Mouse (Mus musculus) cerebellum, adult 8-10 months (tissue): ENCODE measurements around the gene Pes1.
"Not testable (repeated sequence)": the region's sequence is repeated elsewhere in the genome, so short reads cannot be mapped to it uniquely, and the experiment has no call there.

ENCODE experiments used
- DNase-seq: peaks from one replicate; pipeline ENCODE4 v3.0.0; 2022

Gene Pes1

GRCm38 (mm10) chr11:4012616-4013015, 48.8 kb downstream of the Pes1 start:
- no peak for DNase-seq

DNA sequence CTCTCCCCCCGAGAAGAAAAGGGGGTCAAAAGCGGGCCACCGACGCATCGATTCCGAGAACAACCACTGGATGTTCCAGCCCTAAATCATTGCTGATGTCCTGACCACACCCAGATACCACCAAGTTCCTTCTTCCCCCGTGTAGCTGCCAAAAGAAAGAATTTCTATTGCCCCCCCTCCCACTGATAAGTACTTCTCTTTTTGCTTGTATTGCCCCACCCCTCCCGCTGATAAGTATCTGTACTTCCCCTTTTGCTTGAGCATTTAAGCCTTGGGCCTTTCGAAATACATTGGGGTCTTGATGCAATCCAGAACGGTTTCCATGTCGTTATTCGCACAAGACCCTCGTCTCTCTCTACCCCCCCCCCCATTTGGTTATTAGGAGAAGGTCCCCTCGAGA, 52.0 kb downstream of the Pes1 start:
- not testable (repeated sequence) for DNase-seq

DNA sequence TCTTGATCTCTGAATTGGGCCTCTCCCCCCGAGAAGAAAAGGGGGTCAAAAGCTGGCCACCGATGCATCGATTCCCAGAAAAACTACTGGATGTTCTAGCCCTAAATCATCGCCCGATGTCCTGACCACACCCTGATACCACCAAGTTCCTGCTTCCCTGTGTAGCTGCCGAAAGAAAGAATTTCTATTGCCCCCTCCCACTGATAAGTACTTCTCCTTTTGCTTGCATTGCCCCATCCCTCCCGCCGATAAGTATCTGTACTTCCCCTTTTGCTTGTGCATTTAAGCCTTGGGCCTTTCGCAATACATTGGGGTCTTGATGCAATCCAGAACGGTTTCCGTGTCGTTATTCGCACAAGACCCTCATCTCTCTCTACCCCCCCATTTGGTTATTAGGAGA, 58.3 kb downstream of the Pes1 start:
- DNase-seq: not testable (repeated sequence)

- DNase-seq: no peak
These were observed 59.5 kb downstream of the Pes1 start for GRCm38 (mm10) chr11:4023321-4023720.

- DNase-seq: no peak
These were observed 63.3 kb downstream of the Pes1 start for GRCm38 (mm10) chr11:4027066-4027465.

GRCm38 (mm10) chr11:4027561-4028334, 64.0 kb downstream of the Pes1 start:
- no peak for DNase-seq

- no peak for DNase-seq
These were observed 65.6 kb downstream of the Pes1 start for GRCm38 (mm10) chr11:4029343-4029742.
